Mouse (Mus musculus) heart, embryonic 13.5 days (tissue): ENCODE measurements around the gene Glrp1. TPM values are rescaled to one million over a fixed set of nuclear protein-coding genes. Genes with fewer than 3 reads are reported as not detected.

Experiments used
- ATAC-seq: fragments of 200-750 bp; cut with Nextera tagmentation; 2 replicates; pipeline ENCODE4 v1.8.0; 2017; ENCODE audit warnings: moderate TSS enrichment; ENCODE audit not compliant: insufficient number of reproducible peaks, low FRiP score, low TSS enrichment; ENCODE audit errors: extremely low read depth
- H3K27ac ChIP-seq: fragments of 300-500 bp; sonication (generic); replicated peaks from 2 replicates; pipeline ENCODE4 v1.5.1; 2015; ENCODE audit warnings: moderate library complexity, mild to moderate bottlenecking, inconsistent platforms
- H3K27me3 ChIP-seq: fragments of 300-500 bp; sonication (generic); replicated peaks from 2 replicates; pipeline ENCODE4 v1.6.1; 2015; ENCODE audit warnings: mild to moderate bottlenecking, inconsistent platforms
- H3K36me3 ChIP-seq: fragments of 300-500 bp; sonication (generic); 2 replicates; pipeline ENCODE4 v1.6.1; 2015; ENCODE audit warnings: mild to moderate bottlenecking, inconsistent platforms
- H3K4me1 ChIP-seq: fragments of 300-500 bp; sonication (generic); 2 replicates; pipeline ENCODE4 v1.6.1; 2015; ENCODE audit warnings: inconsistent platforms
- H3K4me2 ChIP-seq: fragments of 300-500 bp; sonication (generic); 2 replicates; pipeline ENCODE4 v1.6.1; 2015; ENCODE audit warnings: inconsistent platforms, mild to moderate bottlenecking, moderate library complexity
- H3K4me3 ChIP-seq: fragments of 300-500 bp; sonication (generic); 2 replicates; pipeline ENCODE4 v1.5.1; 2015; ENCODE audit warnings: moderate library complexity, mild to moderate bottlenecking, inconsistent platforms
- H3K9ac ChIP-seq: fragments of 300-500 bp; sonication (generic); 2 replicates; pipeline ENCODE4 v1.6.1; 2015; ENCODE audit warnings: inconsistent platforms, mild to moderate bottlenecking, moderate library complexity
- H3K9me3 ChIP-seq: fragments of 300-500 bp; sonication (generic); 2 replicates; pipeline ENCODE4 v1.6.1; 2016; ENCODE audit warnings: inconsistent platforms
- WGBS: fragments of 180-500 bp; shearing (Covaris S2); methylation state at CpG from one replicate; pipeline ENCODE4 v1.1.7; 2015; ENCODE audit warnings: mixed read lengths; 5-methylcytosine and 5-hydroxymethylcytosine counted together
- polyA plus RNA-seq: library from polyadenylated mRNA; unstranded; fragments of >200 nt; fragmentation: Nextera tagmentation; extraction: Ambion mirVana; gene quantifications from 2 replicates; pipeline ENCODE4 v1.2.1, GENCODE M21; 2015

Gene Glrp1
- 0.19 and 0.24 TPM in 2 replicates for polyA plus RNA-seq

DNA sequence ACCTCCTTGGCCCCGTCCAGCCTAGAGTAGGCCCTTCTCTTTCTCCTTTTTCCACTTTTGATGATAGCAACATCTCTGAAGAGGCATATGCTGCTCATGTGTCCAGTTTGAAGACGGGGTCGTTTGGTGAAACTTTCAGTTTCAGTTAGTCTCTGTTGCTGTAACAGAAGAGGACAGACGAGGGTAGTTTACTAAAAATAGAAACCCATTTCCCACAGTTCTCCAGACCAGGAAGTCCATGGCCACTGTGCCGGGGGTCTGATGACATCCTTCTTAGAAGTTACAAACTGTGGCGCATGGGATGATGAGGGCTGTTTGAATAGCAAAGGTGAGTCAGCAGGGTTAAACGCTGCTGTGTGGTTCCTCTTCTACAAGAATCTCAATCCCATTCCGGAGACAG, at the start of gene Glrp1:
Gene Glrp1 (minus strand): TSS at position 278 of the 400 bp plus-strand sequence.
- Histone ChIP-seq H3K9me3 (no peaks in the 10 kb centered on the region), H3K27me3 (no peaks in the 10 kb centered on the region), H3K9ac (no peak within 1 kb of the TSS), H3K36me3 (no peaks in the 10 kb centered on the region), H3K4me2 (no peak within 1 kb of the TSS), H3K4me3 (no peak within 1 kb of the TSS), H3K27ac (no peak within 1 kb of the TSS), H3K4me1 (peaks cover 16% of the 10 kb centered on the region)
- WGBS: 56% methylated on average over 8 of the region's 8 CpGs
- ATAC-seq: no peak

- ATAC-seq: no peak
- Histone ChIP-seq H3K27ac (0 out of 2 replicates have a peak overlapping the region, but pooled peaks have one; percentile 32), H3K36me3 (no peaks in the 10 kb centered on the region), H3K4me1 (peaks cover 25% of the 10 kb centered on the region), H3K4me2 (peak overlapping the region; percentile 38), H3K4me3 (no peak overlapping the region), H3K27me3 (no peaks in the 10 kb centered on the region), H3K9me3 (no peaks in the 10 kb centered on the region), H3K9ac (no peak overlapping the region)
- 7% methylated on average over 7 of the region's 7 CpGs for WGBS
Observed at GRCm38 (mm10) chr1:88559258-88559657, 49.4 kb upstream of the Glrp1 start.

GRCm38 (mm10) chr1:88558793-88559192, 48.9 kb upstream of the Glrp1 start:
- Histone ChIP-seq H3K4me3 (no peak overlapping the region), H3K9ac (no peak overlapping the region), H3K27me3 (no peaks in the 10 kb centered on the region), H3K9me3 (no peaks in the 10 kb centered on the region), H3K4me1 (peaks cover 25% of the 10 kb centered on the region), H3K36me3 (no peaks in the 10 kb centered on the region), H3K4me2 (no peak overlapping the region), H3K27ac (no peak overlapping the region)
- ATAC-seq: no peak

- H3K27me3 ChIP-seq: no peaks in the 10 kb centered on the region
- no peak overlapping the region for H3K27ac ChIP-seq
- H3K4me2 ChIP-seq: no peak overlapping the region
- ATAC-seq: no peak
- H3K9ac ChIP-seq: no peak overlapping the region
- H3K4me3 ChIP-seq: no peak overlapping the region
- H3K4me1 ChIP-seq: peaks cover 25% of the 10 kb centered on the region
- no peaks in the 10 kb centered on the region for H3K9me3 ChIP-seq
- 73% methylated on average over 11 of the region's 11 CpGs for WGBS
- H3K36me3 ChIP-seq: no peaks in the 10 kb centered on the region
Observed at GRCm38 (mm10) chr1:88556401-88556800, 46.5 kb upstream of the Glrp1 start.

DNA sequence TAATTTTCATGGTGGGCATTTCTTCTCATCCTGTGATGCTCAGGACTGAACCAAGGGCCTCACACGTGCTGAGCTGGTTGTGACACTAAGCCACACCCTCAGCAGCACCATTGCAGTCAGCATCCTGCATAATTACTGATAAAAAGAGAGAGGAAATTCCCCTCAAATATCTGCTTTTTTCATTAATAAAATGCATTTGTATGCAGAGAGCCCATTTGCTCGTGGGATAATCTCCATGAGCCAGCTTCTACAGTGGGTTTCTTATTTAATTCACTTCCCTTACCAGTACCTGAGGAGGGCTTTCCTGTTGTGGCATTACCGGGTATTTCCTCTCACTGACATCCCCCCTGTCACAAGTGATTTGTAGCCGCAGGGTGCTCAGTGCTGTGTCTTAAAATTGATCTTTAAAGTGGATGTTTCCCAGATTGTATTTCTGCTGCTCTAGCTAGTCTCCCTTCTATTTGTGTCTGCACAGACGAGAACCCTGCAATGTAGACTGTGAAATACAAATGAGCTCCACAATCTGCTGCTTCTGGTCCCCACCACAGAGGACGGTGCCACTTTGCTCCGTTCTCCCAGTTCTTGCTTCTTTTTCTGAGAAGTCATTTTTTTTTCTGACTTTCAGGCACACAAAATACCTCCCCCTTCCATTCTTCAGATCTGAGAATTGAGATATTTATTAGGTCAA, 43.8 kb upstream of the Glrp1 start:
- 43% methylated on average over 7 of the region's 7 CpGs for WGBS
- H3K9me3 ChIP-seq: no peaks in the 10 kb centered on the region
- no peaks in the 10 kb centered on the region for H3K27me3 ChIP-seq
- no peaks in the 10 kb centered on the region for H3K4me1 ChIP-seq
- H3K27ac ChIP-seq: no peak overlapping the region
- H3K36me3 ChIP-seq: no peaks in the 10 kb centered on the region
- no peak overlapping the region for H3K4me2 ChIP-seq
- no peak for ATAC-seq
- H3K9ac ChIP-seq: no peak overlapping the region
- no peak overlapping the region for H3K4me3 ChIP-seq

DNA sequence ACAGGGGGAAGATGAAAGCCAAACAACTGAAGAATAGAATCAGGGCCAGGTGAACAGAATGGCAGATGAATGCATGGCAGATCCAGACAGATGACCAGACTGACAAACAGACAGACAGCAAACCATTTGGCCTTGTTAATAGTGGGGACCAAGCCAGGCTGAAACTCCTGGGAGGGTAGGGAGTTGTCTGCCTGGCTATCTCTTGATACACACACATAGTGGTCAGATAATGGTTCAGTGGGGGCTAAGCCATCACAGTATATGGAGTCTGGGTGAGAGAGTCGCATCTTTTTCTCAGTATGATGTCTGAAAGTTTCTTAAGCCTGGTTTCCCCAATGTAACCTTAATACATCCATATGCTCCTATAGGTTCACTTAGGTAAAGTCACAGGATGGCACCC, 39.4 kb upstream of the Glrp1 start:
- whole genome bisulfite sequencing: 83% methylated on average over 1 of the region's 1 CpGs
- Histone ChIP-seq H3K27ac (no peak overlapping the region), H3K9ac (no peak overlapping the region), H3K9me3 (no peaks in the 10 kb centered on the region), H3K4me3 (no peak overlapping the region), H3K27me3 (no peaks in the 10 kb centered on the region), H3K36me3 (no peaks in the 10 kb centered on the region), H3K4me1 (no peaks in the 10 kb centered on the region), H3K4me2 (no peak overlapping the region)
- ATAC-seq: no peak

DNA sequence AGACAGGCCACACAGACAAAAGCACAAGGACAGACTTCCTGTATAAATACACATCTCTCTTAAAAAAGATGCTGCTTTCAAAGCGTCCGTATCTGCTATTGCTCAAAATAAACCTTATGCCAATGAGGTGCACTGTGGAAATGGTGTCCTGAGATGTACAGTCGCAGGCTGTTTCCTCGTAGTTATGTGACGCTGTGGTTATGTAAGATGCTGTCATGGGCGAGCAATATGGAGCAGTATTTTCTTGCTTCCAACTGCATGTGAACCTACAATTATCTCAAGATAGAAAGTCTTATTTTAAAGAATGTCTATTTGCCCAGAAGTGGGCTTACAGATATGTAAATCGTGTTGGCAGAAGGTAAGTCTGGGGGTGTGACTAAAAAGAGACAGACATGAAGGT, 37.3 kb upstream of the Glrp1 start:
- H3K9me3 ChIP-seq: no peaks in the 10 kb centered on the region
- no peaks in the 10 kb centered on the region for H3K27me3 ChIP-seq
- no peak overlapping the region for H3K27ac ChIP-seq
- H3K36me3 ChIP-seq: no peaks in the 10 kb centered on the region
- H3K4me3 ChIP-seq: no peak overlapping the region
- no peak for ATAC-seq
- no peak overlapping the region for H3K4me2 ChIP-seq
- WGBS: 71% methylated on average over 7 of the region's 7 CpGs
- H3K9ac ChIP-seq: no peak overlapping the region
- no peaks in the 10 kb centered on the region for H3K4me1 ChIP-seq

GRCm38 (mm10) chr1:88543608-88544007, 33.7 kb upstream of the Glrp1 start:
- Histone ChIP-seq H3K9ac (no peak overlapping the region), H3K27ac (no peak overlapping the region), H3K4me1 (peaks cover 4% of the 10 kb centered on the region; the same call in 1 of the 2 replicates), H3K36me3 (no peaks in the 10 kb centered on the region), H3K27me3 (no peaks in the 10 kb centered on the region), H3K4me2 (no peak overlapping the region), H3K9me3 (no peaks in the 10 kb centered on the region), H3K4me3 (no peak overlapping the region)
- no peak for ATAC-seq
- WGBS: 51% methylated on average over 4 of the region's 4 CpGs

- Histone ChIP-seq H3K4me2 (no peak overlapping the region), H3K9ac (no peak overlapping the region), H3K27me3 (no peaks in the 10 kb centered on the region), H3K36me3 (no peaks in the 10 kb centered on the region), H3K9me3 (no peaks in the 10 kb centered on the region), H3K4me1 (peaks cover 4% of the 10 kb centered on the region; the same call in 1 of the 2 replicates), H3K27ac (no peak overlapping the region; the same call in 1 of the 2 replicates), H3K4me3 (no peak overlapping the region)
- 54% methylated on average over 3 of the region's 3 CpGs for WGBS
- no peak; the same call in 1 of the 2 replicates for ATAC-seq
Observed at GRCm38 (mm10) chr1:88539823-88540222, 30.0 kb upstream of the Glrp1 start.

GRCm38 (mm10) chr1:88539256-88539655, 29.4 kb upstream of the Glrp1 start:
- H3K9ac ChIP-seq: no peak overlapping the region
- H3K9me3 ChIP-seq: no peaks in the 10 kb centered on the region
- no peaks in the 10 kb centered on the region for H3K36me3 ChIP-seq
- no peak for ATAC-seq
- H3K27me3 ChIP-seq: no peaks in the 10 kb centered on the region
- H3K27ac ChIP-seq: no peak overlapping the region; the same call in 1 of the 2 replicates
- peaks cover 4% of the 10 kb centered on the region; the same call in 1 of the 2 replicates for H3K4me1 ChIP-seq
- H3K4me2 ChIP-seq: no peak overlapping the region
- no peak overlapping the region for H3K4me3 ChIP-seq
- 57% methylated on average over 7 of the region's 7 CpGs for WGBS

GRCm38 (mm10) chr1:88536308-88536707, 26.4 kb upstream of the Glrp1 start:
- Histone ChIP-seq H3K27ac (no peak overlapping the region), H3K9ac (no peak overlapping the region), H3K36me3 (no peaks in the 10 kb centered on the region), H3K4me3 (no peak overlapping the region), H3K9me3 (no peaks in the 10 kb centered on the region), H3K4me2 (no peak overlapping the region), H3K27me3 (no peaks in the 10 kb centered on the region), H3K4me1 (peaks cover 4% of the 10 kb centered on the region; the same call in 1 of the 2 replicates)
- 88% methylated on average over 1 of the region's 1 CpGs for WGBS
- ATAC-seq: no peak

DNA sequence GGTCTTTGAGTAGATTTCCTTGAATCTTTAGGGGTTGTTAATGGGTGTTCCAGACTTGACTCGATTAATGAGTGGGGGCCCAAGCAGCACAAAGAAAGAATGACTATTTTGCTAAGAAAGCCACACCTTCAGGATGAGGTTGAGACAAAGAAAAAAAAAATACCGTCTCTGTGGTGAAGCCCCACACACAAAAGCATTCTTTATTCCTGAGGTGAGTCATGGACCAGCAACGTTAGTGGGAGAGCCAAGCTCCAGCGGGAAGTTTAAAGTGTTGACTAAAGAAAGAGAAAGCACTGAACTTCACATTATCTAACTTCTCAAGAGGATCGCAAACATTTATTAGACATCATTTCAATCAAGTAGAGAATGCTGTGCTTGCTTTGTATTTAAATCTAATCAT, 24.2 kb upstream of the Glrp1 start:
- Histone ChIP-seq H3K4me3 (no peak overlapping the region), H3K27me3 (no peaks in the 10 kb centered on the region), H3K4me2 (no peak overlapping the region), H3K9me3 (no peaks in the 10 kb centered on the region), H3K9ac (no peak overlapping the region), H3K27ac (no peak overlapping the region), H3K4me1 (no peaks in the 10 kb centered on the region), H3K36me3 (no peaks in the 10 kb centered on the region)
- ATAC-seq: no peak
- WGBS: 60% methylated on average over 5 of the region's 5 CpGs
